Mouse (Mus musculus) midbrain, embryonic 11.5 days (tissue): ENCODE results near the gene Tnr. TPM values are rescaled to one million over a fixed set of nuclear protein-coding genes. Genes with fewer than 3 reads are reported as not detected.

Experiments
- ATAC-seq: fragments of 200-750 bp; cut with Nextera tagmentation; 2 replicates; pipeline ENCODE4 v1.8.0; 2017; ENCODE audit warnings: moderate TSS enrichment, moderate library complexity; ENCODE audit not compliant: low FRiP score
- DNase-seq: peaks from one replicate; pipeline ENCODE4 v3.0.0; 2015; ENCODE audit warnings: low spot score; ENCODE audit errors: missing footprints
- H3K27ac ChIP-seq: fragments of 300-500 bp; sonication (generic); 2 replicates; pipeline ENCODE4 v1.5.1; 2014; ENCODE audit warnings: low read depth, low read length
- H3K27me3 ChIP-seq: fragments of 300-500 bp; sonication (generic); 2 replicates; pipeline ENCODE4 v1.6.1; 2014; ENCODE audit warnings: mild to moderate bottlenecking, low read length, moderate library complexity, mixed read lengths; ENCODE audit not compliant: control insufficient read depth, insufficient read depth
- H3K36me3 ChIP-seq: fragments of 300-500 bp; sonication (generic); 2 replicates; pipeline ENCODE4 v1.6.1; 2014; ENCODE audit warnings: mild to moderate bottlenecking, low read length, moderate library complexity, mixed read lengths; ENCODE audit not compliant: control insufficient read depth, insufficient read depth
- H3K4me1 ChIP-seq: fragments of 300-500 bp; sonication (generic); 2 replicates; pipeline ENCODE4 v1.6.1; 2014; ENCODE audit warnings: low read length; ENCODE audit not compliant: control insufficient read depth, insufficient read depth
- H3K4me2 ChIP-seq: fragments of 300-500 bp; sonication (generic); 2 replicates; pipeline ENCODE4 v1.6.1; 2014; ENCODE audit warnings: mild to moderate bottlenecking, moderate library complexity
- H3K4me3 ChIP-seq: fragments of 300-500 bp; sonication (generic); 2 replicates; pipeline ENCODE4 v1.5.1; 2014; ENCODE audit warnings: low read depth, low read length
- H3K9ac ChIP-seq: fragments of 300-500 bp; sonication (generic); 2 replicates; pipeline ENCODE4 v1.6.1; 2014; ENCODE audit warnings: low read length
- H3K9me3 ChIP-seq: fragments of 300-500 bp; sonication (generic); 2 replicates; pipeline ENCODE4 v1.6.1; 2016; ENCODE audit warnings: low read length; ENCODE audit not compliant: control insufficient read depth
- WGBS: fragments of 180-500 bp; shearing (Covaris S2); extraction: QIAGEN DNeasy Blood & Tissue Kit; methylation state at CpG from one replicate; pipeline ENCODE4 v1.1.7; 2014; 5-methylcytosine and 5-hydroxymethylcytosine counted together
- polyA plus RNA-seq: library from polyadenylated mRNA; unstranded; fragments of >200 nt; fragmentation: Nextera tagmentation; extraction: Ambion mirVana; gene quantifications from 2 replicates; pipeline ENCODE4 v1.2.1, GENCODE M21; 2014

The Tnr gene
- polyA plus RNA-seq, 1 experiment from 2014 or later = 0.16 TPM

DNA sequence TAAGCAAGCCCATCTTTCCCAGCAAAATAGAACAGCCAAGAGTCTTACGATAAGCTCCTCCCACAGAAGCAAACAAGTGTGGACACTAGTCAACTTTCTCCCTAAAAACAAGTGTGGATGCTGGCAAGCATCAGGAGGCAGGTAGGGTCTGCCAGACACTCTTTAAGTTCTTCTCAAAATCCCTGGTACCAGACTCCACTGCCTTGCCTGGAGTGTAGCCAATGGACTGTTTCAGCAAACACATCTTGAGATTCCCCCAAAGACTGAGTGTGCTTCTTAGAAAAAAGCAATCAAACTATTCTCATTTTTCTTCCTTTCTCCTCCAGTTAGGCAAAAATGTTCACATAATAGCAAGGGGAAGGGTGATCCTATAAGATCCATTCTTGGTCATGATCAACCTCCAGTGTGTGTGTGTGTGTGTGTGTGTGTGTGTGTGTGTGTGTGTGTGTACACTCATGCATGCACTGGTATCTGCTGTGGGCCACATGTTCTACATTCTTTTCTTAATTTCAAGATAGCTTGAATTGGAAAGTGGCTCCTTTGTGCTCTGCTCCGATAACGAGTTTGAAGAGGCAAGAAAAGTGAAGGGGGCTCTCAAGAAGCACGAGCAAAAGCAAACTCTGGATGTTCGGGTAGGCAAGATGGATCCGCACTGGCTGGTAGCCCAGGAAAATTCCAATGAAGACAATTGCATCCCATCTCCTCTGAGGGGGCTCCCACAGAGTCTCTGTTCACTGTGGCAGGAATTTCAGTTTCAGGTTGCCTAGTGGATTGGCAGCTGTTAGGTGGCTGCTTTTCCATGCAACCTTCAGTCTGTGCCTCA, 346.3 kb downstream of the Tnr start:
- DNase-seq = no peak
- H3K9me3 ChIP-seq = no peaks in the 10 kb centered on the region
- H3K27me3 ChIP-seq = peaks cover 2% of the 10 kb centered on the region; the same call in 1 of the 2 replicates
- no peak overlapping the region for H3K4me3 ChIP-seq
- 83% methylated on average over 6 of the region's 6 CpGs for WGBS
- no peak overlapping the region for H3K9ac ChIP-seq
- H3K4me1 ChIP-seq = no peaks in the 10 kb centered on the region
- H3K27ac ChIP-seq = no peak overlapping the region
- no peaks in the 10 kb centered on the region for H3K36me3 ChIP-seq
- H3K4me2 ChIP-seq = no peak overlapping the region
- ATAC-seq = no peak

DNA sequence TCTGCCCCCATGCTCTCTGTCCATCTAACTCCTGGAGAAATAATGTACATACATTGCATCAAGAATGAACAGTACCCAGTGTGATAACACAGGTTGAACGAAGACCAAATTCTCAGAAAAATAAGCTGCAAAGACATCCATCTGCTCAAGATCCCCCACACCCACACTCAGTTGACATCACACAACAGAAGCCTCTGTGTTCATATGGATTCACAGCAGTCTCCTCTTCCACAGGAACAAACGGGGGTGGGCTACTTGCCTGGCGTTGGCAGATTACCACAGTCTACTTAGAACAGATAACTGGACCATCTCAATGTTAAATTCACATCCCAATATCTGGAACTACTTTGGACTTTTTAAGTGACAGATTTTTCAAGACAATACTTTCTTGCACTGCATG, 349.3 kb downstream of the Tnr start:
- ATAC-seq = no peak
- no peak overlapping the region for H3K9ac ChIP-seq
- DNase-seq = no peak
- H3K4me3 ChIP-seq = no peak overlapping the region
- no peaks in the 10 kb centered on the region for H3K9me3 ChIP-seq
- no peak overlapping the region for H3K27ac ChIP-seq
- no peaks in the 10 kb centered on the region for H3K4me1 ChIP-seq
- 88% methylated on average over 3 of the region's 3 CpGs for WGBS
- no peaks in the 10 kb centered on the region for H3K36me3 ChIP-seq
- 0 out of 2 replicates have a peak, but pooled peaks cover 2% of the 10 kb centered on the region for H3K27me3 ChIP-seq
- no peak overlapping the region for H3K4me2 ChIP-seq

DNA sequence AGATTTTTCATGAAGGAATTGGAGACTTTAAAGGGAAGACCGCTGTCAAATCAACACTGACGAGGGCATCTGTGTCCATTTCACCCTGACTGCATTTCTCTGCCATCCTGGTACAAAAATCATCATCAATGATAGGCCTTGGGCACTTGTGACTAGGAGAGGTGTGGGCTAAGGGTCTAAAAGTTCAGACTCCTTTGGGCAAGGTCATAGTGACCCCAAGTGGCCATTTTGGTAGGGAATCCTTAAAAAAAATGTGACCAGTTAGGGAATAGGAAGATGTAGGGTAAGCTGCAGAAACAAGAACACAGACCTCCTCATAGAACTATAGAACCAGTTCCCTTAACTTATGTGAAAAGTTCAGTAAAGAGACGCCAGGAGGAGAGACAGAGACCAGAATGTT, 355.1 kb downstream of the Tnr start:
- H3K9ac ChIP-seq = no peak overlapping the region
- no peaks in the 10 kb centered on the region for H3K9me3 ChIP-seq
- WGBS = 46% methylated on average over 3 of the region's 3 CpGs
- no peaks in the 10 kb centered on the region for H3K4me1 ChIP-seq
- no peak overlapping the region for H3K4me3 ChIP-seq
- no peaks in the 10 kb centered on the region for H3K27me3 ChIP-seq
- H3K36me3 ChIP-seq = no peaks in the 10 kb centered on the region
- H3K27ac ChIP-seq = no peak overlapping the region
- peak; percentile 89 for DNase-seq
- no peak for ATAC-seq
- H3K4me2 ChIP-seq = no peak overlapping the region

DNA sequence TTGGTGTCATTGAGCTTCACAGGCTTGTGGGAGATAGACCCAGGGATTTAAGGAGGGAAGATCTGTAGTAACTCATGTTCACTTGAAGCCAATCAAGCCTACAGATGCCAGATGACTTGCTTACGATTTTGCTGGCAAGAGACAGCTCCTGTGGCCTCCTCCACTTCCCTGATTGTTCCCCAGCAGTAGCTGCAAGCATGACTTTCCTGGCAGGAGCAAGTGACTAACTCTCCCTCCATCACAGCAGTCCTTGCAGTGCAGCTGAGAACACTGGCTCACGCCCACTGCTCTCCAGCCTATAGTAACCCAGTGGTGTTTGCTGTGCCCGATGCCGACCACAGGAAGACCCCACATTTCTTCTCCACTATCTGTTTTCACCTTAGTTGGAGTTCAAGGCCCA, 356.3 kb downstream of the Tnr start:
- no peak for ATAC-seq
- H3K9me3 ChIP-seq = no peaks in the 10 kb centered on the region
- 83% methylated on average over 4 of the region's 4 CpGs for WGBS

DNA sequence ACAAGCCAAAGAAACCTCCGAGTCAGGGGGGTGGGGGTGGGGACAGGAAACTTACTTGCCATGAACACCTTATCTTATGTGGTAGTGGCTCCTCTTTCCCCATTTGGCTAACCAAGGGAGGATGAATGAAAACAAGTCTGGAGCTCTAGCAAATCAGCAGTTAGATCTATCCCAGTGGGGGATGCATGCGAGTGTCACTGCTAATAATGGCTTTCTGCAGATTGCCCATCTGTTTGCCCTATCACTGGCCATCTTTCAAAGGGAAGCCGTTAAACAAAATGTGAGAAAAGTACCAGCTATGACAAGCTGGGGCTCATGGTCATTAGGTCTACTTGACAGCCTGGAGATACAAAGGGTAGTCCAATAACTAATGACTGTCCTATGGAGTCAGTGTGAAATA, 361.9 kb downstream of the Tnr start:
- WGBS = 62% methylated on average over 3 of the region's 3 CpGs
- Histone ChIP-seq H3K9me3 (no peaks in the 10 kb centered on the region), H3K4me3 (no peak overlapping the region), H3K4me1 (no peaks in the 10 kb centered on the region), H3K27me3 (no peaks in the 10 kb centered on the region), H3K9ac (no peak overlapping the region), H3K27ac (no peak overlapping the region), H3K36me3 (no peaks in the 10 kb centered on the region), H3K4me2 (no peak overlapping the region)
- no peak for DNase-seq
- no peak for ATAC-seq

More for the DNA sequence above, 356.3 kb downstream of the Tnr start:
- H3K4me3 ChIP-seq = no peak overlapping the region
- no peak overlapping the region for H3K27ac ChIP-seq
- no peaks in the 10 kb centered on the region for H3K4me1 ChIP-seq
- no peaks in the 10 kb centered on the region for H3K27me3 ChIP-seq
- H3K36me3 ChIP-seq = no peaks in the 10 kb centered on the region
- DNase-seq = no peak
- no peak overlapping the region for H3K9ac ChIP-seq
- no peak overlapping the region for H3K4me2 ChIP-seq

DNA sequence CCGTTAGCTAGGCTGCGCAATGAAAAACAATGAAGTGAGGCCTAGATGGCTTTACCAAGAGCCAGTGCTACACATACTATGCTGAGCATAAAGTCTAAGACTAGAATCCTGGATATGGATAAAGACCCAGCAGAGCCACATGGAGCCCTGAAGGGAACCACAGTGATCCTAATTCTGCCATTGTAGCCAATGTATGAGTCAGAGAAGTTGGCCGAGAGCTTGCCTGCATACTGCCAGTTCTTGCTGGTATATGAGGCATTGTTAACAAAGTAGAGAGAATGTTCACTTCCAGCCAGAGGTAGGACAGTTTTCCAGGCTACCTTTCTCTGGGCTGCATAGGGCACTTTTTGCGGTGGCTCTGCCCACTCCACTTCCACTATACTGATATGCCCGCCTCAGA, 365.0 kb downstream of the Tnr start:
- no peak overlapping the region for H3K27ac ChIP-seq
- no peaks in the 10 kb centered on the region for H3K9me3 ChIP-seq
- H3K4me2 ChIP-seq = no peak overlapping the region
- ATAC-seq (no peak), DNase-seq (no peak)
- no peak overlapping the region for H3K4me3 ChIP-seq
- H3K27me3 ChIP-seq = no peaks in the 10 kb centered on the region
- 93% methylated on average over 5 of the region's 5 CpGs for WGBS
- no peak overlapping the region for H3K9ac ChIP-seq
- H3K4me1 ChIP-seq = no peaks in the 10 kb centered on the region
- H3K36me3 ChIP-seq = no peaks in the 10 kb centered on the region

DNA sequence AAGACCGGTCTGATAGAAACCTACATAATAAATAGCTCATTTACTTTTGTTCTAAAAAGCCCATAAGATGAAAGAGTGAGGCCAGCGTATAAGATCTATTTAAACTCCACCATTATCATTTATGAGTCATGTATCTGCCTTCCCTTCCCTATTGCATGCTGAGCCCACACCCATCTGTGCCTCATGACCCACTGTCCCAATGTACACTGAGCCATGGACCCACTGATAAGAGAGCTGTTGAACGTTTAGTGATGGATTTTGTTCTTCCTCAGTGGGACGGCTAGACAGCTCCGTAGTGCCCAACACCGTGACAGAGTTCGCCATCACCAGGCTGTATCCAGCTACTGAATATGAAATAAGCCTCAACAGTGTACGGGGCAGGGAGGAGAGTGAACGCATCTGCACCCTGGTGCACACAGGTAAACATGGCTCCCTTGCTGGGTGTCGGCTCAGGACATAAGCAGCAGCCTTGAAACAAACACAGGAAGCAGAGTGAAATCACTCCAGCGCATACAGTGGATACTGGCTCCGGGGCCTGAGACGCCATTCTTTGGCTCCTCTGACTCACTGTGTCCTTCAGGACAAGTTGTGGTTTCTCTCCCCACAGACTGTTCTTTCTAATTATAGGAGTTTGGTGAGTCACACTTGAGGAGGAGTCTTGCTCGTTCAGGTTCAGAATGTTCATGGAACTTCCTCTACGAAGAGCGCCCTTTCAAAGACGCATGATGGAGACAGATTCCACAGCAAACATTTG, 365.6 kb downstream of the Tnr start:
- Histone ChIP-seq H3K4me3 (no peak overlapping the region), H3K36me3 (no peaks in the 10 kb centered on the region), H3K27ac (no peak overlapping the region), H3K27me3 (no peaks in the 10 kb centered on the region), H3K4me1 (no peaks in the 10 kb centered on the region), H3K4me2 (no peak overlapping the region), H3K9me3 (no peaks in the 10 kb centered on the region), H3K9ac (no peak overlapping the region)
- WGBS = 93% methylated on average over 17 of the region's 17 CpGs
- DNase-seq (no peak), ATAC-seq (no peak)

DNA sequence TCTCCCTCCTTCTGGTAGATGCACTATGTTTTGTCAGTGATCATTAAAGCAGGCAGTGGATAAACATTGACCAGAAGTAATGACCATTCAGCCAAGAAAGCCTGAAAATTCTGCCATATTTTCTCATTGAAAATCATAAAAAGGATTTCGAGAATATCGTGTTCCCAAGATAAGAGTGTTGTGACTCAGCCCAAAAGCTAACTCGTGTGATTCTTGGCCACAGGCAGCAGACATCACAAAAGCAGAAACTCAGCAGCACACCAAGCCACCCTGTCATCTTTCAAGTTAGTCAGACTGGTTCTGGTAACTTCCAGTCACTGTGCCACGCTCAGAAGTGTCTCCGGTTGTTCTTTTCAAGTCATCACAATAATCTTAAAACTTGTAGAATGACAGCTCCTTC, 367.0 kb downstream of the Tnr start:
- no peak overlapping the region for H3K4me2 ChIP-seq
- H3K27ac ChIP-seq = no peak overlapping the region
- no peaks in the 10 kb centered on the region for H3K9me3 ChIP-seq
- no peak overlapping the region for H3K9ac ChIP-seq
- H3K4me1 ChIP-seq = no peaks in the 10 kb centered on the region
- H3K27me3 ChIP-seq = no peaks in the 10 kb centered on the region
- DNase-seq (no peak), ATAC-seq (no peak)
- no peak overlapping the region for H3K4me3 ChIP-seq
- WGBS = 79% methylated on average over 5 of the region's 5 CpGs
- H3K36me3 ChIP-seq = no peaks in the 10 kb centered on the region

DNA sequence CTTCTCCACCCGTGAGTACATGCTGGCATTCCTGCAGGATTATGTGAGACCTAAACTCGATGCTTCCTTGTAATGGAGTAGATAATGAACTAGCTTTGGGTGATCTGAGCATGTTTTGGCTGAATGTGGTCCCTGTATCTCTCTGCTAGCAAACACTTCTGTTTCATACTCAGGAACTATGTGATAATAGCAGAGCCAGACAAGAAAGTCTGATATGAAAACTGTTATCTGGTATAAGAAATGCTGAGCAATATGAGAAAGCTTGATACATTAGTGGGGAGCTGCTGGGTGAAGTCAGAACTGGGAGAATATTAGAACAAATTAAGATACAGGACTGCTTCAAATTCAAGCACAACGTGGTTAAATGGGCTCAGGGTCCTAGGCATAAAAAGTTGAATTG, 371.5 kb downstream of the Tnr start:
- WGBS = 73% methylated on average over 3 of the region's 3 CpGs
- H3K9me3 ChIP-seq = no peaks in the 10 kb centered on the region
- DNase-seq (no peak), ATAC-seq (no peak)
- no peaks in the 10 kb centered on the region for H3K36me3 ChIP-seq
- no peak overlapping the region for H3K9ac ChIP-seq
- H3K27me3 ChIP-seq = no peaks in the 10 kb centered on the region
- no peak overlapping the region for H3K4me3 ChIP-seq
- no peaks in the 10 kb centered on the region for H3K4me1 ChIP-seq
- no peak overlapping the region for H3K27ac ChIP-seq
- no peak overlapping the region for H3K4me2 ChIP-seq
